Mouse (Mus musculus): Measurements from ENCODE around the gene Ttc9b. TPM values are rescaled to one million over a fixed set of nuclear protein-coding genes. Genes with fewer than 3 reads are reported as not detected.
A peak's percentile ranks its signal among the peaks of the same experiment; 100 is the strongest.

Ttc9b gene
- polyA plus RNA-seq, 1 experiment from 2014 or later: 73.8 TPM

DNA sequence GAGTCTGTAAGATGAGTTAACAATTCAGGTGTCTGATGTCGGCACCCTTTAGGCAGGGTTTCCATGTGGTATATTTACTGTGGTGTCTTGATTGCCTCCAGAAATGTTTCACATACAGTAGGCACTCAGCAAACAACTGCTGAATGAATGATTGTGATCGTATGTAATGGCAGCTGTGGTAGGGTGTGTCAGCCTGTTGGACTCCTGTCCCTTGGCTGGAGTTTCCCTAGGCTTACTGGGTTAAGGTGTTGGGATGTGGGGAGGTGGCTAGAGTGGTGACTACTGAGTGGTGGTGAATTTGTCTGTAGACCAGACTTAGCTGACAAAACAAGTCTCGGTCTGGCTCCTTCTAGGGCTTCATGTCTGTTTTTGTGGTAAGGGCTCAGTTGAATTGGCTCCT is 43.3 kb upstream of the Ttc9b start:
- no peaks in the 10 kb centered on the region for H3K9me3 ChIP-seq (replicated peaks; ENCODE audit: control insufficient read depth, low read length)
- H3K9ac ChIP-seq (ENCODE audit: low read length): no peak overlapping the region
- WGBS: 95% methylated on average over 3 of the region's 3 CpGs
- peaks cover 29% of the 10 kb centered on the region for H3K4me1 ChIP-seq (ENCODE audit: control insufficient read depth, insufficient read depth, low read length)
- DNase-seq (ENCODE audit: low spot score) (no peak), ATAC-seq (no peak)
- peaks cover 20% of the 10 kb centered on the region for H3K36me3 ChIP-seq (ENCODE audit: control insufficient read depth, insufficient read depth, low read length)
- H3K4me2 ChIP-seq (ENCODE audit: low read length): no peak overlapping the region
- H3K27me3 ChIP-seq (replicated peaks; ENCODE audit: control insufficient read depth, insufficient read depth, low read length): no peaks in the 10 kb centered on the region
- 0 out of 2 replicates have a peak overlapping the region, but pooled peaks have one; percentile 18 for H3K27ac ChIP-seq (ENCODE audit: low read depth, low read length)
- no peak overlapping the region for H3K4me3 ChIP-seq (ENCODE audit: low read depth, low read length)

DNA sequence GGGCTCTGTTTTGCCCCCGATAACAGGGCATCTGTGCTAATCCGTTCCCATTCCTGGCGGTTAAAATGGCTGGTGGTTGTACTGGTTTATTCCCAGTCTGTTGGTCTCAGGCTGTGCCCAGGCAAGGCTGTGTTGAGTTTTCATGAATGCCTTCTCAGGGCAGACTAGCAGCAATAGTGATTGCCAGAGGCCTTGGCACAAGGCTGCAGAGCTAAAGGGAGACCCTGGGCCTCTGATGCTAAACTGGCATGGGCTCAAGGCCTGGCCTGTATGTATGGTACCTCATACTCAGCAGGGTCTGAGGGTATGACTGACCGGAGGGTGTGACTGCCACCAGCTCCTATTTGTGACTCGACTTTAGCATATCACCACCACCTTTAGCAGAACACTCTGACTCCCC is 42.8 kb upstream of the Ttc9b start:
- DNase-seq (ENCODE audit: low spot score) (no peak), ATAC-seq (no peak)
- Histone ChIP-seq H3K4me2 (ENCODE audit: low read length) (no peak overlapping the region), H3K4me3 (ENCODE audit: low read depth, low read length) (no peak overlapping the region), H3K27me3 (replicated peaks; ENCODE audit: control insufficient read depth, insufficient read depth, low read length) (no peaks in the 10 kb centered on the region), H3K9me3 (replicated peaks; ENCODE audit: control insufficient read depth, low read length) (no peaks in the 10 kb centered on the region), H3K36me3 (ENCODE audit: control insufficient read depth, insufficient read depth, low read length) (peaks cover 21% of the 10 kb centered on the region), H3K9ac (ENCODE audit: low read length) (no peak overlapping the region), H3K4me1 (ENCODE audit: control insufficient read depth, insufficient read depth, low read length) (peaks cover 24% of the 10 kb centered on the region), H3K27ac (ENCODE audit: low read depth, low read length) (0 out of 2 replicates have a peak overlapping the region, but pooled peaks have one; percentile 18)
- 91% methylated on average over 5 of the region's 5 CpGs for WGBS

DNA sequence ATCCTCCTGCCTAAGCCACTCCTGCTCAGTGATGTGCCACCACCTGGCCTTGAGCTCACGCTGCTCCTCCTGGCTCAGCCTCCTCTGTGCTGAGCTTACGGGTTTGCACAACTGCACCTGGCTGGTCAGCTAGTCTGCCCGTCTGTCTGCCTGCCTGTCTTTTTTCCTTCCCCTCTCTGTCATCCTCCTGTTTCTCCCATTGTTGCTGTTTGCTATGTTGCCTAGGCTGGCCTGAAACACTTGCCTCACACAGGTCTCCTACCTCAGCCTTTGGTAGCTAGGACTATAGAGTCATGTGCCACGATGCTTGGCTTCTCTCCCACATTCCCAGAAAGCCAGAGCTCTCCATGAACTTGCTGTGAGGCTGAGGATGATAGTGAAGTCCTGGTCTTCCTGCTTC is 40.8 kb upstream of the Ttc9b start:
- WGBS: 58% methylated on average over 4 of the region's 4 CpGs
- Histone ChIP-seq H3K4me2 (ENCODE audit: low read length) (peak overlapping the region; percentile 26; the same call in 1 of the 2 replicates), H3K27me3 (replicated peaks; ENCODE audit: control insufficient read depth, insufficient read depth, low read length) (no peaks in the 10 kb centered on the region), H3K4me1 (ENCODE audit: control insufficient read depth, insufficient read depth, low read length) (peaks cover 22% of the 10 kb centered on the region), H3K9ac (ENCODE audit: low read length) (0 out of 2 replicates have a peak overlapping the region, but pooled peaks have one; percentile 13), H3K36me3 (ENCODE audit: control insufficient read depth, insufficient read depth, low read length) (peaks cover 40% of the 10 kb centered on the region), H3K9me3 (replicated peaks; ENCODE audit: control insufficient read depth, low read length) (no peaks in the 10 kb centered on the region), H3K4me3 (ENCODE audit: low read depth, low read length) (no peak overlapping the region), H3K27ac (ENCODE audit: low read depth, low read length) (peak overlapping the region; percentile 91)
- ATAC-seq (no peak), DNase-seq (ENCODE audit: low spot score) (no peak)

DNA sequence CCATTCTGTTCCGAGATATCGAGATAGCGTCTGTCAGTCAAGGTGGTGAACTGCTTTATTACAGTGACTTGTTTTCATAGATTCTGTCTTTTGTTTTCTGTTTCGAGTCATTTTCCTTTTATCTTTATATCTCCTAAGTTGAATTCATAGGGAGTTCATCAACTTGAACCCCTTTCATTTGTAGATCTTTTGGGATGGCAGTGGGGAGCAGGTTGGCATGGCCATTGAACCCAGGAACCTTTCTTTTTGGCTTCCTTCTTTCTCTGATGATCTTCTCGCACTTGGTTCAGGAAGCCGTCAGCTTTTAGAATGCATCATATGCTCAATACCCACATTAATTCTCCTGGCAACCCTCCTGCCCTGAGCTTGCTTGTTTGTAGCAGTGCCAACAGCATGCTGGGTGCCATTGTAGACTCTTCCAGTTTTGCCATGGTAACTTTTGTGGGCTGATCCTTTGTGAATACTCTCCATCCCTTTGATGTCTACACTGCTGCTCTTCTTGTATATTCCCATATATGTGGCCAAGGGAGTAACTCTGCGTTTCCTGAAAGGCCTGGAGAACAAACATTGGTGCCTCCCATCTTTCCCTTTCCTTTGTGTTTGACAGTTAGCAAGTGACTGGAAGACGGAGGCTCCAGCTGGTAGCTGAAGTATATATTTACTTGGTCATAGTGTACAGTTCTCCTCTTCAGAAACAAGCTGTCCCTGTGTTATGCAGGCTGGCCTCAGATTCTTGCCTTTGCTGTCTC is 39.8 kb upstream of the Ttc9b start:
- Histone ChIP-seq H3K4me3 (ENCODE audit: low read depth, low read length) (no peak overlapping the region), H3K9me3 (replicated peaks; ENCODE audit: control insufficient read depth, low read length) (no peaks in the 10 kb centered on the region), H3K9ac (ENCODE audit: low read length) (0 out of 2 replicates have a peak overlapping the region, but pooled peaks have one; percentile 25), H3K4me1 (ENCODE audit: control insufficient read depth, insufficient read depth, low read length) (peaks cover 22% of the 10 kb centered on the region), H3K27ac (ENCODE audit: low read depth, low read length) (peak overlapping the region; percentile 91), H3K27me3 (replicated peaks; ENCODE audit: control insufficient read depth, insufficient read depth, low read length) (no peaks in the 10 kb centered on the region), H3K36me3 (ENCODE audit: control insufficient read depth, insufficient read depth, low read length) (peaks cover 49% of the 10 kb centered on the region), H3K4me2 (ENCODE audit: low read length) (peak overlapping the region; percentile 26)
- ATAC-seq: peak; percentile 84
- DNase-seq (ENCODE audit: low spot score): peak; percentile 92
- 24% methylated on average over 8 of the region's 8 CpGs for WGBS

DNA sequence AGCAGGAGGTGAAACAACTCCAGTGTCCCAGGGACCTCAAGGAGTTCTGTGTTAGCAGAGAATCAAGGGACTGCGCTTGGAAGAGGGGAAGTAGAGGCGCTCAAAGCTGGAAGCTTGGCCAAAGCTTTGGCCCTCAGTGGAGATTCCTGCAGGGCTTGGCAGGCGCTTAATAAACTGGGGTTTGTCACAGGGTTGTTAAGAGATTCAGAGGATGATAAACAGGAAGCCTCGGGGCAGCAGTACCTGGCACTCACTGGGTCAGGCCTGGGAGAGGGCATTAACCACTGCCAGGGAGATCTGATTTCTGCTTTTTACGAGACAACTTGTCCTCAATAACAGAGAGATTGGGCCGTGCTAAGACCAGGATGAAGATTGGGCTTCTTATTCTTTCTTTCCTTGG is 32.7 kb upstream of the Ttc9b start:
- Histone ChIP-seq H3K9me3 (replicated peaks; ENCODE audit: control insufficient read depth, low read length) (no peaks in the 10 kb centered on the region), H3K27me3 (replicated peaks; ENCODE audit: control insufficient read depth, insufficient read depth, low read length) (no peaks in the 10 kb centered on the region), H3K9ac (ENCODE audit: low read length) (no peak overlapping the region), H3K4me2 (ENCODE audit: low read length) (no peak overlapping the region), H3K4me1 (ENCODE audit: control insufficient read depth, insufficient read depth, low read length) (no peaks in the 10 kb centered on the region), H3K27ac (ENCODE audit: low read depth, low read length) (no peak overlapping the region), H3K36me3 (ENCODE audit: control insufficient read depth, insufficient read depth, low read length) (peaks cover 81% of the 10 kb centered on the region), H3K4me3 (ENCODE audit: low read depth, low read length) (no peak overlapping the region)
- WGBS: 80% methylated on average over 6 of the region's 6 CpGs
- no peak for ATAC-seq
- DNase-seq (ENCODE audit: low spot score): no peak

DNA sequence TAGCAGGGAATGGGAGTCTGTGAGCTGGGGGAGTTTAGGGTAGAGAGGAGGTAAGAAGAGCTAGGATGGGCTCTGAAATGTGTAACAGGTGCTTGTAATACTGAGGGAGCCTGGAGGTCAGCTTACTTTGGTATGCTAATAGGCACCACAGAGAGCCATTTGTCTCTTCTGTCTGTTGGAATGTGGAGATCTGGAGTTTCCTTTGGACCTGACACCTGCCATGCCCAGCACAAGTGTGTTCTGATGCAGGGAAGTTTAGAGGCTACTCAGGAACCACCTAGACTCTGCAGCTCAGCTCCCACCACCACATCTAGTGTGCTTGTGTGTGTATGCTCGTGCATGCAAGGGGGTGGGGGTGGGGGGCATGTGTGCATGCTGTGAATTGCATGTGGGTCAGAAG is 31.5 kb upstream of the Ttc9b start:
- WGBS: 83% methylated on average over 1 of the region's 1 CpGs

DNA sequence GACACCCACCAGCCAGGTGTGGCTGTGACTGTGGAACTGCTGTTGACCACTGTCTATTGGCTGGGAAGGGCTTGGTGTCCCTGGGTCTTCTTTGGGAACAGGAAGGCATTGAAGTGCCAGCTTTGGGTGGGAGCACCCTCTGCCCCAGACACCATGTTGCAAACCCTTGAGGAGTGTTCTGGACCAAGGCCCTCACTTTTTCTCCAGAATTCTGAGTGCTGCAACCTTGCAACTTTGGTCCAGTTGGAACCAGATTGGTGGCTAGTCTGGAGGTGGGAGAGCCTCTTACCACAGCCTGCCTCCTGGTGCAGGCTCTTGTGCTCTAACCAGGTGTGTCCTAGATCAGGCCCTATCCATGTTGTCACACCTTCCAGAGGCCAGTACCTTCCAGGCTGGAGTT is 28.7 kb upstream of the Ttc9b start:
- Histone ChIP-seq H3K36me3 (ENCODE audit: control insufficient read depth, insufficient read depth, low read length) (peaks cover 80% of the 10 kb centered on the region), H3K9ac (ENCODE audit: low read length) (no peak overlapping the region), H3K9me3 (replicated peaks; ENCODE audit: control insufficient read depth, low read length) (no peaks in the 10 kb centered on the region), H3K27me3 (replicated peaks; ENCODE audit: control insufficient read depth, insufficient read depth, low read length) (no peaks in the 10 kb centered on the region), H3K4me3 (ENCODE audit: low read depth, low read length) (no peak overlapping the region), H3K4me1 (ENCODE audit: control insufficient read depth, insufficient read depth, low read length) (no peaks in the 10 kb centered on the region), H3K27ac (ENCODE audit: low read depth, low read length) (no peak overlapping the region), H3K4me2 (ENCODE audit: low read length) (no peak overlapping the region)
- ATAC-seq: no peak
- no peak for DNase-seq (ENCODE audit: low spot score)

More for the DNA sequence above, 31.5 kb upstream of the Ttc9b start:
- no peak overlapping the region for H3K27ac ChIP-seq (ENCODE audit: low read depth, low read length)
- peaks cover 79% of the 10 kb centered on the region for H3K36me3 ChIP-seq (ENCODE audit: control insufficient read depth, insufficient read depth, low read length)
- H3K9ac ChIP-seq (ENCODE audit: low read length): no peak overlapping the region
- no peak overlapping the region for H3K4me2 ChIP-seq (ENCODE audit: low read length)
- no peaks in the 10 kb centered on the region for H3K4me1 ChIP-seq (ENCODE audit: control insufficient read depth, insufficient read depth, low read length)
- no peaks in the 10 kb centered on the region for H3K9me3 ChIP-seq (replicated peaks; ENCODE audit: control insufficient read depth, low read length)
- H3K4me3 ChIP-seq (ENCODE audit: low read depth, low read length): no peak overlapping the region
- no peak for ATAC-seq
- no peaks in the 10 kb centered on the region for H3K27me3 ChIP-seq (replicated peaks; ENCODE audit: control insufficient read depth, insufficient read depth, low read length)
- no peak for DNase-seq (ENCODE audit: low spot score)

DNA sequence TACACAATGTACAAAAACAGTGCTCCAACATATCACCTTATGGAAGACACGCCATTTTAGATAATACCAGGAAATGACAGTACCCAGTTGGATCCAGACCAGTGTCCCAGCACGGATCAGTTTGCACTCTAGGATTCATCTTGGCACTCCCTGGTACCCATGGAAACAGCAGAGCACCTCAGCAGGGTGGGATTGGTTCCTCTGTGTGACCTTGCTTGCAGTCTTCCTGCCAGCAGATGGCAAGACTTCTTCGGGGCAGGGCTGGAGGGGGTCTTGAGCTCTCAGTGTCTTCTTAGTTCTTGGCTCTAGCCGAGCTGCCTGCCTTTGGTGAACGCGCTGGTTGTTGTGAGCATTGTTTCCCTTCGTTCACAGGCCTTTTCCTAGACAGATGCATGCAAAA is 26.0 kb upstream of the Ttc9b start:
- no peaks in the 10 kb centered on the region for H3K9me3 ChIP-seq (replicated peaks; ENCODE audit: control insufficient read depth, low read length)
- WGBS: 88% methylated on average over 7 of the region's 7 CpGs
- H3K27me3 ChIP-seq (replicated peaks; ENCODE audit: control insufficient read depth, insufficient read depth, low read length): no peaks in the 10 kb centered on the region
- H3K4me2 ChIP-seq (ENCODE audit: low read length): no peak overlapping the region
- H3K9ac ChIP-seq (ENCODE audit: low read length): no peak overlapping the region
- no peak overlapping the region for H3K27ac ChIP-seq (ENCODE audit: low read depth, low read length)
- H3K36me3 ChIP-seq (ENCODE audit: control insufficient read depth, insufficient read depth, low read length): peaks cover 70% of the 10 kb centered on the region
- no peak for DNase-seq (ENCODE audit: low spot score)
- H3K4me3 ChIP-seq (ENCODE audit: low read depth, low read length): no peak overlapping the region
- ATAC-seq: no peak
- H3K4me1 ChIP-seq (ENCODE audit: control insufficient read depth, insufficient read depth, low read length): no peaks in the 10 kb centered on the region

DNA sequence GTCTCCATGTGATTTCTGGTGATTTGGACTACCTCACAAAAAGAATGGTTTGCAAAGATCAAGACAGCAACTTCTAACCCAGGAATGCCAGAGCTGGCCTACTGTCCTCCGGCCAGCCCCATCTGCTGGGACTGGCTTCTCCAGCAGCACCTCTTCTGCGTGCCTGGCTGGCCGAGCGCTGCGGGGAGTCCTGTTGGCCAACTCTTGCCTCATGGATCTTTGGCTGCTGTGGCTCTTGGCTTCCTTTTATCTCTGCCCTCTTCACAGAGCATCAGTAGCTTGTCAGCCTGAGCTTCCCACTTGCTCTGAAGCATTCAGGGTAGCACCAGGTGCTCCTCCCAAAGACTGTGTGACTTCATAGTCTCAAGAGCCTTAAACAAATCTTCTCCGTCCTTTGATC is 25.5 kb upstream of the Ttc9b start:
- Histone ChIP-seq H3K27ac (ENCODE audit: low read depth, low read length) (no peak overlapping the region), H3K4me3 (ENCODE audit: low read depth, low read length) (no peak overlapping the region), H3K4me2 (ENCODE audit: low read length) (no peak overlapping the region), H3K36me3 (ENCODE audit: control insufficient read depth, insufficient read depth, low read length) (peaks cover 70% of the 10 kb centered on the region), H3K9me3 (replicated peaks; ENCODE audit: control insufficient read depth, low read length) (no peaks in the 10 kb centered on the region), H3K4me1 (ENCODE audit: control insufficient read depth, insufficient read depth, low read length) (no peaks in the 10 kb centered on the region), H3K9ac (ENCODE audit: low read length) (no peak overlapping the region), H3K27me3 (replicated peaks; ENCODE audit: control insufficient read depth, insufficient read depth, low read length) (no peaks in the 10 kb centered on the region)
- no peak for DNase-seq (ENCODE audit: low spot score)
- no peak for ATAC-seq
- 95% methylated on average over 6 of the region's 6 CpGs for WGBS

All from forebrain, embryonic 14.5 days (tissue).